Mouse (Mus musculus) layer of hippocampus, adult 9-11 months (tissue): ENCODE measurements around the gene Ptprh.

Experiments
- DNase-seq: peaks from one replicate; pipeline ENCODE4 v3.0.0; 2022

Ptprh gene

GRCm38 (mm10) chr7:4499034-4499433 lies 104.8 kb downstream of the Ptprh start:
- no peak for DNase-seq
